8 mouse cellular contexts compared by ENCODE assay signal in genomic region chr12:36156101-36156636, GRCm38 (mm10). TPM values are rescaled to one million over a fixed set of nuclear protein-coding genes. Genes with fewer than 3 reads are reported as not detected.
A peak's percentile ranks its signal among the peaks of the same experiment; 100 is the strongest.
DNase-seq lines count a peak whose midpoint lies in the region; ATAC-seq and TF ChIP-seq lines count a peak whose summit lies in the region.

No protein-coding gene starts in this region.

- no peaks in the 10 kb centered on the region for H3K9me3 ChIP-seq in heart, embryonic 10.5 days
- no peaks in the 10 kb centered on the region for H3K9me3 ChIP-seq in limb, embryonic 12.5 days
- no peaks in the 10 kb centered on the region for H3K9me3 ChIP-seq in neural tube, embryonic 15.5 days (replicated peaks)

- H3K27ac ChIP-seq in heart, embryonic 10.5 days, result peak overlapping the region; percentile 95
- no peak overlapping the region for H3K27ac ChIP-seq in embryonic fibroblast, embryonic 13.5 days (ENCODE audit: insufficient read depth, low read length)
- peak overlapping the region; percentile 90; the same call in 1 of the 2 replicates for H3K27ac ChIP-seq in limb, embryonic 12.5 days
- H3K27ac ChIP-seq in neural tube, embryonic 15.5 days (replicated peaks), result peak overlapping the region; percentile 95

- H3K4me3 ChIP-seq in heart, embryonic 10.5 days, result peak overlapping the region; percentile 89
- peak overlapping the region; percentile 94 for H3K4me3 ChIP-seq in embryonic fibroblast, embryonic 13.5 days (ENCODE audit: insufficient read depth, low read length)
- peak overlapping the region; percentile 88 for H3K4me3 ChIP-seq in limb, embryonic 12.5 days (replicated peaks)
- H3K4me3 ChIP-seq in neural tube, embryonic 15.5 days (replicated peaks), result peak overlapping the region; percentile 96

- no peaks in the 10 kb centered on the region for H3K36me3 ChIP-seq in heart, embryonic 10.5 days
- H3K36me3 ChIP-seq in limb, embryonic 12.5 days, result 0 out of 2 replicates have a peak, but pooled peaks cover under 1% of the 10 kb centered on the region
- no peaks in the 10 kb centered on the region for H3K36me3 ChIP-seq in neural tube, embryonic 15.5 days

- no peak for DNase-seq in heart, embryonic 10.5 days (ENCODE audit: low spot score)
- DNase-seq in heart, adult 11 months, result no peak
- DNase-seq in 416B (ENCODE audit: low read depth), result peak; percentile 45
- no peak for DNase-seq in urinary bladder, postnatal 36 days (ENCODE audit: low spot score in 2 of 2)
- no peak for DNase-seq in kidney, postnatal 14 days

- H3K4me1 ChIP-seq in heart, embryonic 10.5 days, result peaks cover 28% of the 10 kb centered on the region
- peaks cover 3% of the 10 kb centered on the region; the same call in 1 of the 2 replicates for H3K4me1 ChIP-seq in embryonic fibroblast, embryonic 13.5 days (ENCODE audit: control insufficient read depth, insufficient read depth, low read length)
- peaks cover 27% of the 10 kb centered on the region for H3K4me1 ChIP-seq in limb, embryonic 12.5 days (replicated peaks)
- H3K4me1 ChIP-seq in neural tube, embryonic 15.5 days, result peaks cover 28% of the 10 kb centered on the region

- H3K27me3 ChIP-seq in heart, embryonic 10.5 days (ENCODE audit: insufficient read depth, poor library complexity, severe bottlenecking), result no peaks in the 10 kb centered on the region
- H3K27me3 ChIP-seq in limb, embryonic 12.5 days, result no peaks in the 10 kb centered on the region
- no peaks in the 10 kb centered on the region for H3K27me3 ChIP-seq in neural tube, embryonic 15.5 days (replicated peaks)

- under 1% methylated on average over 33 of the region's 33 CpGs for WGBS in heart, embryonic 10.5 days
- WGBS in limb, embryonic 12.5 days, result under 1% methylated on average over 33 of the region's 33 CpGs
- 4% methylated on average over 33 of the region's 33 CpGs for WGBS in neural tube, embryonic 15.5 days

- peak overlapping the region; percentile 80 for H3K4me2 ChIP-seq in limb, embryonic 12.5 days
- H3K4me2 ChIP-seq in neural tube, embryonic 15.5 days, result peak overlapping the region; percentile 82

- no peak for TF ChIP-seq POLR2A in embryonic fibroblast, embryonic 13.5 days (IDR thresholded peaks at IDR 0.05; ENCODE audit: low read depth, low read length)

- no peak; the same call in 1 of the 2 replicates for ATAC-seq in limb, embryonic 12.5 days (ENCODE audit: insufficient number of reproducible peaks, insufficient read depth, low FRiP score, low TSS enrichment, low read depth)
- ATAC-seq in neural tube, embryonic 15.5 days (ENCODE audit: low FRiP score), result peak; percentile 67

- TF ChIP-seq CTCF in embryonic fibroblast, embryonic 13.5 days (IDR thresholded peaks at IDR 0.05; ENCODE audit: borderline replicate concordance, insufficient read depth, low read length), result no peak

- peak overlapping the region; percentile 87 for H3K9ac ChIP-seq in limb, embryonic 12.5 days (replicated peaks)
- H3K9ac ChIP-seq in neural tube, embryonic 15.5 days (replicated peaks), result peak overlapping the region; percentile 92

RNA-seq across cellular contexts. Expression of gene Ankmy2, which starts 0.7 kb away (rescaled TPM):
- 24.1 and 27.0 TPM in 2 replicates for polyA plus RNA-seq in heart, embryonic 10.5 days (2016; fragmentation: Nextera tagmentation; extraction: Ambion mirVana)
- polyA plus RNA-seq in embryonic fibroblast, embryonic 13.5 days (2011; ENCODE audit: insufficient read length, low read depth, missing spikeins), result 24.3 and 33.3 TPM in 2 replicates
- polyA plus RNA-seq in limb, embryonic 12.5 days (2016; fragmentation: Nextera tagmentation; extraction: Ambion mirVana), result 27.5 and 29.2 TPM in 2 replicates
- polyA plus RNA-seq in neural tube, embryonic 15.5 days (2015; fragmentation: Nextera tagmentation; extraction: Ambion mirVana), result 73.9 and 80.3 TPM in 2 replicates

RNA-seq across cellular contexts. Expression of gene Bzw2, which starts 1.7 kb away (rescaled TPM):
- 222 and 241 TPM in 2 replicates for polyA plus RNA-seq in heart, embryonic 10.5 days (2016; fragmentation: Nextera tagmentation; extraction: Ambion mirVana)
- polyA plus RNA-seq in embryonic fibroblast, embryonic 13.5 days (2011; ENCODE audit: insufficient read length, low read depth, missing spikeins), result 98.0 and 98.7 TPM in 2 replicates
- polyA plus RNA-seq in limb, embryonic 12.5 days (2016; fragmentation: Nextera tagmentation; extraction: Ambion mirVana), result 267 and 285 TPM in 2 replicates
- 346 and 378 TPM in 2 replicates for polyA plus RNA-seq in neural tube, embryonic 15.5 days (2015; fragmentation: Nextera tagmentation; extraction: Ambion mirVana)
